Mouse (Mus musculus): ENCODE measurements around the gene Moap1. TPM values are rescaled to one million over a fixed set of nuclear protein-coding genes. Genes with fewer than 3 reads are reported as not detected.

The Moap1 gene
- polyA plus RNA-seq, 1 experiment from 2014 or later = 60.2 TPM

GRCm38 (mm10) chr12:102703441-102703840, 40.0 kb downstream of the Moap1 start:
- H3K27me3 ChIP-seq (replicated peaks; ENCODE audit: control insufficient read depth, insufficient read depth, low read length) = no peaks in the 10 kb centered on the region
- no peaks in the 10 kb centered on the region for H3K9me3 ChIP-seq (ENCODE audit: control insufficient read depth, low read length)
- H3K4me1 ChIP-seq (replicated peaks; ENCODE audit: control insufficient read depth, insufficient read depth, low read length) = peaks cover 59% of the 10 kb centered on the region
- peak overlapping the region; percentile 82 for H3K4me3 ChIP-seq (replicated peaks; ENCODE audit: low read length)
- H3K36me3 ChIP-seq (ENCODE audit: control insufficient read depth, insufficient read depth) = no peaks in the 10 kb centered on the region
- peak overlapping the region; percentile 77 for H3K4me2 ChIP-seq (ENCODE audit: low read length)
- WGBS = 18% methylated on average over 6 of the region's 6 CpGs
- no peak for ATAC-seq
- H3K27ac ChIP-seq (ENCODE audit: low read length) = peak overlapping the region; percentile 86
- peak overlapping the region; percentile 84 for H3K9ac ChIP-seq (replicated peaks; ENCODE audit: low read depth, low read length)

DNA sequence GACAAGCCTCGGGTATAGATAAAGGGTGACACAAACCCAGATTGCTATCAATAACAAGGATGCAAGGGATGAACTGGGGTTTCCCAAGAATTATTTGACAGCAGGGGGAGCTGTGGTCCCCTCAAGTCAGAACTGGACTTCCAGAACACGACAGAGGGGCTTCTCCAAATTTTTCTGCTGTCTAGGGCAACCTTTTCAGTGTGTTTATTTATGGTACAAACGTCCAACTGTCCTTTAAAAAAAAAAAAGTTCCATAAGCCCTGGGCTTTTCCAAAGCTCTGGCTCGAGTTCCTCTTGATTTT, 40.4 kb downstream of the Moap1 start:
- Histone ChIP-seq H3K9me3 (ENCODE audit: control insufficient read depth, low read length) (no peaks in the 10 kb centered on the region), H3K4me2 (ENCODE audit: low read length) (peak overlapping the region; percentile 77), H3K27ac (ENCODE audit: low read length) (peak overlapping the region; percentile 86), H3K4me1 (replicated peaks; ENCODE audit: control insufficient read depth, insufficient read depth, low read length) (peaks cover 63% of the 10 kb centered on the region), H3K4me3 (replicated peaks; ENCODE audit: low read length) (peak overlapping the region; percentile 82), H3K36me3 (ENCODE audit: control insufficient read depth, insufficient read depth) (no peaks in the 10 kb centered on the region), H3K27me3 (replicated peaks; ENCODE audit: control insufficient read depth, insufficient read depth, low read length) (no peaks in the 10 kb centered on the region), H3K9ac (replicated peaks; ENCODE audit: low read depth, low read length) (peak overlapping the region; percentile 84)
- WGBS = 3% methylated on average over 4 of the region's 4 CpGs
- ATAC-seq = no peak

- peaks cover 68% of the 10 kb centered on the region for H3K4me1 ChIP-seq (replicated peaks; ENCODE audit: control insufficient read depth, insufficient read depth, low read length)
- H3K9me3 ChIP-seq (ENCODE audit: control insufficient read depth, low read length) = no peaks in the 10 kb centered on the region
- no peak for ATAC-seq
- H3K9ac ChIP-seq (replicated peaks; ENCODE audit: low read depth, low read length) = peak overlapping the region; percentile 84
- no peaks in the 10 kb centered on the region for H3K36me3 ChIP-seq (ENCODE audit: control insufficient read depth, insufficient read depth)
- WGBS = 3% methylated on average over 15 of the region's 15 CpGs
- no peaks in the 10 kb centered on the region for H3K27me3 ChIP-seq (replicated peaks; ENCODE audit: control insufficient read depth, insufficient read depth, low read length)
- H3K27ac ChIP-seq (ENCODE audit: low read length) = peak overlapping the region; percentile 86
- H3K4me2 ChIP-seq (ENCODE audit: low read length) = peak overlapping the region; percentile 77
- H3K4me3 ChIP-seq (replicated peaks; ENCODE audit: low read length) = peak overlapping the region; percentile 82
Measured at GRCm38 (mm10) chr12:102702356-102703110, 40.9 kb downstream of the Moap1 start.

DNA sequence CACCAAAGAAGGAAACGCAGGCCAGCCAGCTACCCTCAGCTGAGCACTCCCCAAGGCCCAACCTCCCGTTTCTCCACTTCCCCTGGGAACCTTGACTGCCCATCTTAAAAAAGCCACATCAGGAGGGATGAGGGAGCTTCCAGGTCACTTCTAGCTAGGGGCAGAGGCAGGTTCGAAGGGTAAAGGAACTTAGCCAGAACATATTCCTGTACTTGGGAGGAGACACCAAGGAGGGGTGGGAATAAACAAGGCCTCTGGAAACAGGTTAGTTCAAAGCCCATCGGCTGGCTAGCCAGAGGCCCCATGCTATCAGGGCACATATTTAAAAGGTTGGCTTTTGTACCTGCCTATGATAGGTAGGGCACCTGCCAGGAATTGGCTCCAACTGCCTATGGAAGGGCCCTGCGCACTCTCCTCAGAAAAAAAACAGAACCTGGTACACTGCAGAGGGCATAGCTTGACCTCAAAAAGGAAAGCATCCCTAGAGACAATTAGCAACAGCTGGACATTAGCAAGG, 41.7 kb downstream of the Moap1 start:
- Histone ChIP-seq H3K9me3 (ENCODE audit: control insufficient read depth, low read length) (no peaks in the 10 kb centered on the region), H3K27me3 (replicated peaks; ENCODE audit: control insufficient read depth, insufficient read depth, low read length) (no peaks in the 10 kb centered on the region), H3K9ac (replicated peaks; ENCODE audit: low read depth, low read length) (peak overlapping the region; percentile 22), H3K4me1 (replicated peaks; ENCODE audit: control insufficient read depth, insufficient read depth, low read length) (peaks cover 72% of the 10 kb centered on the region), H3K4me2 (ENCODE audit: low read length) (peak overlapping the region; percentile 77), H3K27ac (ENCODE audit: low read length) (no peak overlapping the region), H3K4me3 (replicated peaks; ENCODE audit: low read length) (no peak overlapping the region; the same call in 1 of the 2 replicates), H3K36me3 (ENCODE audit: control insufficient read depth, insufficient read depth) (no peaks in the 10 kb centered on the region)
- ATAC-seq = no peak
- WGBS = 93% methylated on average over 5 of the region's 5 CpGs

DNA sequence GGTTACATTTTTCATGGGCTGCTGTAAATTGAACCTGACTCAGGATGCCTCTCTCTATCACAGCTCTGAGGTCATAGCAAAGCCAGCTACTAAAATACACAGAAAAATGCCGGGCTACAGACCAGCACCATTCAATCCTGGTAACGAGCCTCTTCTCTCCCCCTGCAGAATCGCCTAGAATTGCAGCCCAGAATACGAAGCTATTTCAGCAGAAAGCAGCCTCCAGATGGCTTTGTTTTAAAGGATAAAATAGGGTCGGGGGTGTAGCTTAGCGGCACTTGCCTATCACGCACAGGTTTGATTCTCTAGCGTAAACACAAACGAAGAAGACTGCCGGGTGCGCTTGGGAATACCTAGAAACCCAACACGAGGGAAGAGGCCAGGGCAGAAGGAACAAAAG, 43.0 kb downstream of the Moap1 start:
- no peaks in the 10 kb centered on the region for H3K36me3 ChIP-seq (ENCODE audit: control insufficient read depth, insufficient read depth)
- no peaks in the 10 kb centered on the region for H3K27me3 ChIP-seq (replicated peaks; ENCODE audit: control insufficient read depth, insufficient read depth, low read length)
- H3K4me2 ChIP-seq (ENCODE audit: low read length) = peak overlapping the region; percentile 6; the same call in 1 of the 2 replicates
- peaks cover 77% of the 10 kb centered on the region for H3K4me1 ChIP-seq (replicated peaks; ENCODE audit: control insufficient read depth, insufficient read depth, low read length)
- no peak overlapping the region for H3K9ac ChIP-seq (replicated peaks; ENCODE audit: low read depth, low read length)
- no peak for ATAC-seq
- H3K27ac ChIP-seq (ENCODE audit: low read length) = peak overlapping the region; percentile 66
- no peak overlapping the region for H3K4me3 ChIP-seq (replicated peaks; ENCODE audit: low read length)
- 35% methylated on average over 12 of the region's 12 CpGs for WGBS
- H3K9me3 ChIP-seq (ENCODE audit: control insufficient read depth, low read length) = no peaks in the 10 kb centered on the region

- H3K9ac ChIP-seq (replicated peaks; ENCODE audit: low read depth, low read length) = no peak overlapping the region
- H3K27me3 ChIP-seq (replicated peaks; ENCODE audit: control insufficient read depth, insufficient read depth, low read length) = no peaks in the 10 kb centered on the region
- H3K9me3 ChIP-seq (ENCODE audit: control insufficient read depth, low read length) = no peaks in the 10 kb centered on the region
- peaks cover 81% of the 10 kb centered on the region for H3K4me1 ChIP-seq (replicated peaks; ENCODE audit: control insufficient read depth, insufficient read depth, low read length)
- no peak overlapping the region for H3K27ac ChIP-seq (ENCODE audit: low read length)
- no peaks in the 10 kb centered on the region for H3K36me3 ChIP-seq (ENCODE audit: control insufficient read depth, insufficient read depth)
- H3K4me2 ChIP-seq (ENCODE audit: low read length) = no peak overlapping the region
- 17% methylated on average over 1 of the region's 1 CpGs for WGBS
- ATAC-seq = no peak
- H3K4me3 ChIP-seq (replicated peaks; ENCODE audit: low read length) = no peak overlapping the region
Measured at GRCm38 (mm10) chr12:102699156-102699555, 44.3 kb downstream of the Moap1 start.

DNA sequence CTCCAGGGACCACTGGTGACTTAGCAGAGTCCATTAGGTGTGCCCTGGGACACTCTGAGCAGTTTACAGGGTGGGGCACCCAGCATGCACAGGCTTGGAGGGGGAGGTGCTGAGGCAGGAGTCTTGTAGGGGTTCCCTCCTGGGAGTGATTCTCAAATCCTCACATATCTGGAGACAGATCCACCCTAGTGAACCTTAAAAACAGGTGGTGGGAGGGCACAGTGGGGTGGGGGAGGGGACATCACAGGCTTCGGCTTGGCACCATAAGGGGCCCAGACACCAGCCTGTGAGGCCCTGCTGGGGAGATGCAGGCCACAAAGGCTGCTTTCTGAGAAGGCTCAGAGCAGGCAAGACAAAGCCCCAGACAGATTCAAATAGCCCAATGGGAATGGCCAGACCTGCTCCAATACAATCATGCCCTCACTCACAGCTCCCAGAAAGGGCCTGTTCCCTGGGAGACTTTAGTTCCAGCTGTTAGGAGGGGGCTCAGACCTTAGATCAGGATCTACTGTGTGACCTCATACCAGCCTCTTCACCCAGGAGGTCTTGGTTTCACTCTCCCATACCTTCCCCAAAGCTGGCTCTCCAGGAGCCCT, 45.3 kb downstream of the Moap1 start:
- H3K9me3 ChIP-seq (ENCODE audit: control insufficient read depth, low read length) = no peaks in the 10 kb centered on the region
- no peaks in the 10 kb centered on the region for H3K27me3 ChIP-seq (replicated peaks; ENCODE audit: control insufficient read depth, insufficient read depth, low read length)
- H3K4me3 ChIP-seq (replicated peaks; ENCODE audit: low read length) = no peak overlapping the region
- peak overlapping the region; percentile 31 for H3K27ac ChIP-seq (ENCODE audit: low read length)
- ATAC-seq = peak; percentile 31
- H3K9ac ChIP-seq (replicated peaks; ENCODE audit: low read depth, low read length) = peak overlapping the region; percentile 31
- no peak overlapping the region; the same call in 1 of the 2 replicates for H3K4me2 ChIP-seq (ENCODE audit: low read length)
- no peaks in the 10 kb centered on the region for H3K36me3 ChIP-seq (ENCODE audit: control insufficient read depth, insufficient read depth)
- WGBS = 20% methylated on average over 1 of the region's 1 CpGs
- H3K4me1 ChIP-seq (replicated peaks; ENCODE audit: control insufficient read depth, insufficient read depth, low read length) = peaks cover 71% of the 10 kb centered on the region

DNA sequence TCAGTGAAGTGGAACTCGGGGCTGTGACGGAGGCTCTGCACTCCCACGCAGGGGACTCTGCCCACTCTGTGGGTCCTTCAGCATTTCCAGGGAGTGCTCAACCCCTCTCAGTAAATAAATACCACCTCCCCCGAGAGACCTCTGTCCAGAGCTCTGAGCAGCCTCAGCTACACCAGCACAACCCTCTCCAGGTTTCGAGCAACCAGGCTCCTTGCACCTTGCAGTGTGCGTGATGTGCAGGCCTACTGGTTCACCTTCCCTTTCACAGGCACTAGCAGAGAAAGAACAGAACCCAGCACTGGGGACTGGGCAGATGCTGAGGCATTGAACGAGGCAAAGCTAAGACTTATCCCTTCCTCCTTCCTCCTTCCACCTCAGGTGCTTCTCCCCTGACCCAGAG, 46.1 kb downstream of the Moap1 start:
- Histone ChIP-seq H3K36me3 (ENCODE audit: control insufficient read depth, insufficient read depth) (no peaks in the 10 kb centered on the region), H3K9ac (replicated peaks; ENCODE audit: low read depth, low read length) (0 out of 2 replicates have a peak overlapping the region, but pooled peaks have one; percentile 25), H3K4me1 (replicated peaks; ENCODE audit: control insufficient read depth, insufficient read depth, low read length) (peaks cover 63% of the 10 kb centered on the region), H3K9me3 (ENCODE audit: control insufficient read depth, low read length) (no peaks in the 10 kb centered on the region), H3K27ac (ENCODE audit: low read length) (peak overlapping the region; percentile 10; the same call in 1 of the 2 replicates), H3K27me3 (replicated peaks; ENCODE audit: control insufficient read depth, insufficient read depth, low read length) (no peaks in the 10 kb centered on the region), H3K4me2 (ENCODE audit: low read length) (no peak overlapping the region), H3K4me3 (replicated peaks; ENCODE audit: low read length) (no peak overlapping the region)
- ATAC-seq = no peak
- WGBS = 73% methylated on average over 7 of the region's 7 CpGs

GRCm38 (mm10) chr12:102696635-102697354, 46.7 kb downstream of the Moap1 start:
- H3K27me3 ChIP-seq (replicated peaks; ENCODE audit: control insufficient read depth, insufficient read depth, low read length) = no peaks in the 10 kb centered on the region
- H3K4me1 ChIP-seq (replicated peaks; ENCODE audit: control insufficient read depth, insufficient read depth, low read length) = peaks cover 61% of the 10 kb centered on the region
- no peaks in the 10 kb centered on the region for H3K36me3 ChIP-seq (ENCODE audit: control insufficient read depth, insufficient read depth)
- H3K27ac ChIP-seq (ENCODE audit: low read length) = no peak overlapping the region
- H3K9me3 ChIP-seq (ENCODE audit: control insufficient read depth, low read length) = no peaks in the 10 kb centered on the region
- ATAC-seq = no peak
- no peak overlapping the region for H3K9ac ChIP-seq (replicated peaks; ENCODE audit: low read depth, low read length)
- H3K4me3 ChIP-seq (replicated peaks; ENCODE audit: low read length) = no peak overlapping the region
- 82% methylated on average over 14 of the region's 14 CpGs for WGBS
- no peak overlapping the region for H3K4me2 ChIP-seq (ENCODE audit: low read length)

Data from forebrain, embryonic 16.5 days (tissue).